Mouse (Mus musculus) liver, embryonic 12.5 days (tissue): ENCODE data around the gene Slc16a14. TPM values are rescaled to one million over a fixed set of nuclear protein-coding genes. Genes with fewer than 3 reads are reported as not detected.

Experiments
- ATAC-seq: fragments of 200-750 bp; cut with Nextera tagmentation; 2 replicates; pipeline ENCODE4 v1.8.0; 2017; ENCODE audit warnings: moderate number of reproducible peaks, mild to moderate bottlenecking, moderate library complexity
- H3K27ac ChIP-seq: fragments of 300-500 bp; sonication (generic); 2 replicates; pipeline ENCODE4 v1.5.1; 2016; ENCODE audit warnings: mild to moderate bottlenecking
- H3K27me3 ChIP-seq: fragments of 300-500 bp; sonication (generic); replicated peaks from 2 replicates; pipeline ENCODE4 v1.6.1; 2016; ENCODE audit warnings: mild to moderate bottlenecking, moderate library complexity
- H3K36me3 ChIP-seq: fragments of 300-500 bp; sonication (generic); 2 replicates; pipeline ENCODE4 v1.6.1; 2016; ENCODE audit warnings: mild to moderate bottlenecking, moderate library complexity
- H3K4me1 ChIP-seq: fragments of 300-500 bp; sonication (generic); 2 replicates; pipeline ENCODE4 v1.6.1; 2016
- H3K4me2 ChIP-seq: fragments of 300-500 bp; sonication (generic); 2 replicates; pipeline ENCODE4 v1.6.1; 2016; ENCODE audit warnings: mild to moderate bottlenecking, moderate library complexity
- H3K4me3 ChIP-seq: fragments of 300-500 bp; sonication (generic); 2 replicates; pipeline ENCODE4 v1.5.1; 2016; ENCODE audit warnings: mild to moderate bottlenecking, moderate library complexity
- H3K9ac ChIP-seq: fragments of 300-500 bp; sonication (generic); 2 replicates; pipeline ENCODE4 v1.6.1; 2016; ENCODE audit warnings: mild to moderate bottlenecking, moderate library complexity
- H3K9me3 ChIP-seq: fragments of 300-500 bp; sonication (generic); replicated peaks from 2 replicates; pipeline ENCODE4 v1.6.1; 2016; ENCODE audit warnings: mild to moderate bottlenecking, moderate library complexity
- whole genome bisulfite sequencing: fragments of 180-500 bp; shearing (Covaris S2); methylation state at CpG from one replicate; pipeline ENCODE4 v1.1.7; 2016; ENCODE audit not compliant: insufficient replicate concordance; 5-methylcytosine and 5-hydroxymethylcytosine counted together
- polyA plus RNA-seq: library from polyadenylated mRNA; unstranded; fragments of >200 nt; fragmentation: Nextera tagmentation; extraction: Ambion mirVana; gene quantifications from 2 replicates; pipeline ENCODE4 v1.2.1, GENCODE M21; 2016

Gene Slc16a14
- polyA plus RNA-seq, 1 experiment from 2014 or later: 0.05 TPM

GRCm38 (mm10) chr1:84879571-84880120 is 55.3 kb downstream of the Slc16a14 start:
- Histone ChIP-seq H3K4me1 (no peaks in the 10 kb centered on the region), H3K27me3 (no peaks in the 10 kb centered on the region), H3K36me3 (no peaks in the 10 kb centered on the region), H3K9me3 (no peaks in the 10 kb centered on the region), H3K4me3 (no peak overlapping the region), H3K9ac (no peak overlapping the region), H3K27ac (no peak overlapping the region), H3K4me2 (no peak overlapping the region)
- 84% methylated on average over 8 of the region's 8 CpGs for WGBS
- no peak for ATAC-seq

DNA sequence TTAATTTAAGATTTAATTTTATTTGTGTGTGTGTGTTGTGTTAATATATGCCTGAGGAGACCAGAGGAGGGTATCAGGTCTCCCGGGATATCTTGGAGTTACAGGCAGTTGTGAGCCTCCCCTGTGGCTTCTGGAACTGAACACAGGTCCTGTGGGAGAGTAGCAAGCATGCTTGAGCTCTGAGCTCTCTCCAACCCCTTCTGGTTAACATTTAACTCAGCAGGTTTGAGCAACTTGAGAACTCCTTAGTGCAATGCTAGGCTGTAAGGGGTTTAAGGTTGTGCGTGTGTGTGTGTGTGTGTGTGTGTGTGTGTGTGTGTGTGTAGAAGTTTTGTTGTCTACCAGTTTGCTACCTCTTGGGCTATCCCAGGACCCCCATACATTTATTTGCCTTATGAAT is 57.3 kb downstream of the Slc16a14 start:
- 67% methylated on average over 2 of the region's 2 CpGs for WGBS
- Histone ChIP-seq H3K9me3 (no peaks in the 10 kb centered on the region), H3K9ac (no peak overlapping the region), H3K4me1 (peaks cover 5% of the 10 kb centered on the region; the same call in 1 of the 2 replicates), H3K27ac (no peak overlapping the region), H3K36me3 (no peaks in the 10 kb centered on the region), H3K4me3 (no peak overlapping the region), H3K27me3 (no peaks in the 10 kb centered on the region), H3K4me2 (no peak overlapping the region)
- ATAC-seq: peak; percentile 36; the same call in 1 of the 2 replicates

DNA sequence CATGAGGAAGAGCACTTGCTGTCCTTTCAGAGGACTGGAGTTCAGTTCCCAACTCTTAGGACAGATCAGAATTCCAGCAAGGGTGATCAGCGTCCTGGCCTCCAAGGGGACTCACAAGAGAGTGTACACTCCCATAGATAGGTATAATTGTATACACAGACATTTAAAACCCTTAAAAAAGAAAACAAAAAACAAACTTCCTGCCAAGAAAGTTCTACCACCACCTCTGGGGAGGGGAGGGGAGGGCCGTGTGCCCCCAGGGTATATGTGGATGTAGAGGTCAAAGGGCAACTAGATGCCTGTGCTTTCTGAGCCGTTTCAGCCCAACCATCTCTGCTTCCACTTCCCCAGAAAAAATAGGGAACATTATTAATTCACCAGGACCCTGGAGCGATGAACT is 62.0 kb downstream of the Slc16a14 start:
- Histone ChIP-seq H3K27me3 (no peaks in the 10 kb centered on the region), H3K9me3 (no peaks in the 10 kb centered on the region), H3K9ac (no peak overlapping the region), H3K4me3 (no peak overlapping the region), H3K4me1 (peaks cover 28% of the 10 kb centered on the region), H3K4me2 (no peak overlapping the region), H3K27ac (no peak overlapping the region), H3K36me3 (no peaks in the 10 kb centered on the region)
- ATAC-seq: no peak
- WGBS: 74% methylated on average over 4 of the region's 4 CpGs

DNA sequence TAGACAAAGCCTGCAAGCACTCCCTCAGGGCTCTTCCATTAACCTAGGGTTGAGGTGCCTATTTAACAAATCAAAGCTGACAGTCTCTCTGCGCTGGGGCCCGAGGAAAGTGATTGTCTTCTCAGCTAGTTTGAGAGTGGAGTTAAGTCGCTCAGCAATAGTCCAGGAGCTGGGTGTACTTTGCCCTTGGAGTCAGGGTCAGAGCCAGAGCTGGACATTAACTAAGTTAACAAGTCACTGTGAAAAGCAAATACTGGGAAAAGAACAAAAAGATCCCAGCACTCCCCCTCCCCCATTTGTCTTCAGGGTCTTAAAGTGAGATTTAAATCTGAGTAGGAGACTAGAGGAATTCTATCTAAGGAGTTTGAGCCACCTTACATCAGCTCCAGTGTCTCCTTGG is 62.8 kb downstream of the Slc16a14 start:
- Histone ChIP-seq H3K9ac (no peak overlapping the region), H3K4me1 (peaks cover 28% of the 10 kb centered on the region), H3K4me2 (no peak overlapping the region), H3K36me3 (no peaks in the 10 kb centered on the region), H3K27ac (no peak overlapping the region), H3K4me3 (no peak overlapping the region), H3K9me3 (no peaks in the 10 kb centered on the region), H3K27me3 (no peaks in the 10 kb centered on the region)
- ATAC-seq: peak; percentile 47
- WGBS: 44% methylated on average over 3 of the region's 3 CpGs

DNA sequence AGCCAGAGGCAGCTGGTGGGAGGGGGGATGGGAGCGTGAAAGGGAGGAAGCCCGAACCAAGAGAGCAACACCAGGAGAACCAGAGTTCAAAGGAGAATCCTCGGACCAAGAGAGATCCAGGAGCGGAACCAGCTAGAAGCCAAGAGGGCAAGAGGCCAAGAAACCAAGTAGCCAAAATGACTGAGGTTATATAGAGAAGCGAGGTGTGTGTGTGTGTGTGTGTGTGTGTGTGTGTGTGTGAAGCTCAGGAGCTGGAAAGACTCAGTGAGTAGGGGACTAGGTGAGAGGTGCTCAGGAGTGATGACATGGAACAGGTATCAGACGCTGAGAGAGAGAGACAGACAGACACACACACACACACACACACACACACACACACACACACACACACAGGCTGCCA is 63.8 kb downstream of the Slc16a14 start:
- WGBS: 49% methylated on average over 5 of the region's 6 CpGs
- Histone ChIP-seq H3K9ac (no peak overlapping the region), H3K4me2 (no peak overlapping the region), H3K27ac (no peak overlapping the region), H3K4me3 (no peak overlapping the region), H3K36me3 (no peaks in the 10 kb centered on the region), H3K4me1 (peaks cover 28% of the 10 kb centered on the region), H3K9me3 (no peaks in the 10 kb centered on the region), H3K27me3 (no peaks in the 10 kb centered on the region)
- no peak for ATAC-seq

DNA sequence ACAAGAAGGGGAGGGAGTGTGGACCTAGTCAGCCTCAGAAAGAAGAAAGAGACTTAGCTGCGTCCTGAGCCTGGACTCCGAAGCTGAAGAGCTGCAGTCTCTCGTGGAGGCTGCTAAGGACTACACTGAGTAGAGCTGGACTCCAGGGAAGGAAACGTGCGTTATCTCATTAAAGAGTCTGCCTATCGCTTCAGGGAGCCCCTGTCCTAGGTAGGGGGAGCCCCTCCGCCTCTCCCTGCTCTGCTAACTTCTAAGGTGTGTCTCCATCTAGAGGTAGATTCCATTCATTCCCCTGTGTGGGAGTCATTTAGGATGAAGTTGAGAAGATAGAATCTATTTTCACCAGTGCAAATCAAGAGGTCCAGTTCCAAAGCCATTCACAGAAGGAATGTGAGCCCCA is 65.4 kb downstream of the Slc16a14 start:
- peaks cover 28% of the 10 kb centered on the region for H3K4me1 ChIP-seq
- peak overlapping the region; percentile 26; the same call in 1 of the 2 replicates for H3K4me2 ChIP-seq
- no peaks in the 10 kb centered on the region for H3K9me3 ChIP-seq
- H3K27me3 ChIP-seq: no peaks in the 10 kb centered on the region
- 25% methylated on average over 7 of the region's 7 CpGs for WGBS
- no peak overlapping the region for H3K4me3 ChIP-seq
- no peak overlapping the region for H3K9ac ChIP-seq
- no peaks in the 10 kb centered on the region for H3K36me3 ChIP-seq
- H3K27ac ChIP-seq: no peak overlapping the region
- peak; percentile 67; the same call in 1 of the 2 replicates for ATAC-seq

GRCm38 (mm10) chr1:84868841-84869240 is 66.1 kb downstream of the Slc16a14 start:
- Histone ChIP-seq H3K9me3 (no peaks in the 10 kb centered on the region), H3K36me3 (no peaks in the 10 kb centered on the region), H3K27me3 (no peaks in the 10 kb centered on the region), H3K4me2 (no peak overlapping the region), H3K4me1 (peaks cover 28% of the 10 kb centered on the region), H3K4me3 (no peak overlapping the region), H3K27ac (no peak overlapping the region), H3K9ac (no peak overlapping the region)
- WGBS: 60% methylated on average over 4 of the region's 4 CpGs
- ATAC-seq: no peak

DNA sequence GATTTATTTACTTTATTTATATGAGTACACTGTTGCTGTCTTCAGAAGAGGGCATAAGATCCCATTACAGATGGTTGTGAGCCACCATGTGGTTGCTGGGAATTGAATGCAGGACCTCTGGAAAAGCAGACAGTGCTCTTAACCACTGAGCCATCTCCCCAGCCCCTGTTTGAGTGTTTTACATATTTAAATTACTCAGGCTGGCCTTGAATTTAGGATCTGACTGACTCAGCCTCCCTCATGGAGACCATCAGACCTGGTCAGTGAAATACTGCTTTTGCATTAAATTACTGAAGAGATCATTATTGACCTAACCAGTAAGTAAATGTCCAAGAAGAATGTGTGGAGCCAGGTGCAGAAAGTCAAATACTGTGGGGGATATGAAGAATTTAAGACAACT is 66.6 kb downstream of the Slc16a14 start:
- no peaks in the 10 kb centered on the region for H3K27me3 ChIP-seq
- no peak overlapping the region for H3K4me3 ChIP-seq
- H3K9me3 ChIP-seq: no peaks in the 10 kb centered on the region
- peaks cover 28% of the 10 kb centered on the region for H3K4me1 ChIP-seq
- H3K4me2 ChIP-seq: no peak overlapping the region
- no peak overlapping the region for H3K27ac ChIP-seq
- ATAC-seq: no peak
- H3K9ac ChIP-seq: no peak overlapping the region
- no peaks in the 10 kb centered on the region for H3K36me3 ChIP-seq

GRCm38 (mm10) chr1:84866706-84867230 is 68.2 kb downstream of the Slc16a14 start:
- no peak for ATAC-seq
- Histone ChIP-seq H3K9ac (no peak overlapping the region), H3K36me3 (no peaks in the 10 kb centered on the region), H3K4me2 (no peak overlapping the region), H3K9me3 (no peaks in the 10 kb centered on the region), H3K4me3 (no peak overlapping the region), H3K27me3 (no peaks in the 10 kb centered on the region), H3K4me1 (peaks cover 22% of the 10 kb centered on the region), H3K27ac (no peak overlapping the region)
- 87% methylated on average over 3 of the region's 3 CpGs for WGBS

DNA sequence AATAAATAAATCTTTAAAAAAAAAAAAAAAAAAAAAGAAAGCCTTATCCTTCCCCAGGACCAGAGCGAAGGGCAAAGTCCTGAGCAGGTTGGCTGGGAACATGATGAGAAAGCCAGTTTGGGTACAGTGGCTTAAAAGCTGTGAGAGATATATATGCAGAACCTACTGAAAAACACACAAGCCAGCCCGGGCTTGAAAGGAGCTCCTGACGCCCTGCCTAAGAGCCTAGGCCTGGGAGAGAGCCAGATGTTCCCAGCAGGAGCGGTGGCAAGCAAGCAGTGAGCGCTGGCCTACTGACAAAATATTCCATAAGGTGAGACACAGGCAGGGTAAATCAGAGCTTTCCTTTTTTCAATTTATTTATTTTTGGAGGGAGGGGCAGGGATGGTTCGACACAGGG is 68.7 kb downstream of the Slc16a14 start:
- WGBS: 88% methylated on average over 6 of the region's 6 CpGs
- no peak overlapping the region for H3K9ac ChIP-seq
- H3K4me1 ChIP-seq: peaks cover 21% of the 10 kb centered on the region
- H3K9me3 ChIP-seq: no peaks in the 10 kb centered on the region
- H3K36me3 ChIP-seq: no peaks in the 10 kb centered on the region
- H3K27ac ChIP-seq: no peak overlapping the region
- no peak overlapping the region for H3K4me3 ChIP-seq
- no peak for ATAC-seq
- H3K27me3 ChIP-seq: no peaks in the 10 kb centered on the region
- no peak overlapping the region for H3K4me2 ChIP-seq

- no peak overlapping the region for H3K4me3 ChIP-seq
- peaks cover 24% of the 10 kb centered on the region for H3K4me1 ChIP-seq
- H3K36me3 ChIP-seq: no peaks in the 10 kb centered on the region
- no peak overlapping the region for H3K4me2 ChIP-seq
- H3K9ac ChIP-seq: no peak overlapping the region
- H3K9me3 ChIP-seq: no peaks in the 10 kb centered on the region
- H3K27me3 ChIP-seq: no peaks in the 10 kb centered on the region
- no peak for ATAC-seq
- WGBS: 43% methylated on average over 2 of the region's 2 CpGs
- H3K27ac ChIP-seq: no peak overlapping the region
These were observed 70.3 kb downstream of the Slc16a14 start for GRCm38 (mm10) chr1:84864645-84865044.

DNA sequence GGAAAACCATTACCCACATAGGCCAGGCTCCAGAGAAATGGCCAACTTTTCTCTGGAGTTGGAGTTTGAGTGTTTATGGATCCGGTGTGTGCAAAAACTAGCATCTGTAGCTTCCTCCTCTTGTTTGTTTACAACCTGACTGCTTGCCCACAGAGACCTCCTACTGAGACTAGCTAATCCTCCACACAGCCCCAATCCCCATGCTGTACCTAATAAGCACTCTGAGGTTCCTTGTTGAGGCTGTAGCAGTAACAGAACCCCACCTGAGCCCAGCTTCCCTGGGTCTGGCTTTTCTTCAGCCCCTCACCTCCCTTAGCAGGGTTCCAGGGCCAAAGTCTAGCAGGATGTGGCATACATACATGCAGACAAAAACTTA is 73.7 kb downstream of the Slc16a14 start:
- Histone ChIP-seq H3K4me3 (no peak overlapping the region), H3K4me1 (peaks cover 18% of the 10 kb centered on the region), H3K4me2 (0 out of 2 replicates have a peak overlapping the region, but pooled peaks have one; percentile 21), H3K27me3 (no peaks in the 10 kb centered on the region), H3K27ac (no peak overlapping the region), H3K9me3 (no peaks in the 10 kb centered on the region), H3K9ac (no peak overlapping the region), H3K36me3 (no peaks in the 10 kb centered on the region)
- no peak for ATAC-seq
- WGBS: 71% methylated on average over 1 of the region's 1 CpGs
